ENCODE assay signal across 27 mouse cellular contexts in genomic region chr17:8536522-8536921, GRCm38 (mm10). TPM values are rescaled to one million over a fixed set of nuclear protein-coding genes. Genes with fewer than 3 reads are reported as not detected.
"Had no signal": no experiment of that assay in that cellular context is flagged by ENCODE, and none has a peak within 500 bp of the region (broad histone marks: within the 10 kb centered on the region; RNA-seq: fewer than 3 reads in every experiment).

No protein-coding gene starts in this region.

- H3K27ac ChIP-seq: limb, embryonic 12.5 days; limb, embryonic 15.5 days; liver, embryonic 14.5 days; macrophage; midbrain, embryonic 12.5 days; midbrain, embryonic 15.5 days; neural tube, embryonic 12.5 days; neural tube, embryonic 15.5 days; stomach, postnatal 0 days had no signal

- H3K4me1 ChIP-seq: limb, embryonic 15.5 days; midbrain, embryonic 12.5 days; midbrain, embryonic 15.5 days; neural tube, embryonic 12.5 days; neural tube, embryonic 15.5 days had no signal

- DNase-seq: kidney, postnatal 14 days; kidney, postnatal 4 days; left cerebral cortex, postnatal 4 days; liver, postnatal 0 days; lung, embryonic 14.5 days; right cerebral cortex, adult 18-20 months; right cerebral cortex, postnatal 14 days; right cerebral cortex, postnatal 4 days; thymus, adult 2 months; thymus, postnatal 14 days; thymus, postnatal 4 days had no signal

- H3K27me3 ChIP-seq: limb, embryonic 12.5 days; limb, embryonic 15.5 days; midbrain, embryonic 12.5 days; midbrain, embryonic 15.5 days; neural tube, embryonic 12.5 days; neural tube, embryonic 15.5 days had no signal

- H3K4me3 ChIP-seq: limb, embryonic 12.5 days; limb, embryonic 15.5 days; midbrain, embryonic 12.5 days; midbrain, embryonic 15.5 days; neural tube, embryonic 12.5 days; neural tube, embryonic 15.5 days had no signal

RNA-seq across cellular contexts. Expression of gene Gm17087, which starts 30.2 kb away (rescaled TPM):
- total RNA-seq: layer of hippocampus, adult 18-20 months; layer of hippocampus, postnatal 14 days; left cerebral cortex, adult 8-10 months; left cerebral cortex, postnatal 14 days; left cerebral cortex, postnatal 4 days had no signal
- polyA plus RNA-seq: limb, embryonic 12.5 days; limb, embryonic 15.5 days; liver, embryonic 11.5 days; liver, embryonic 14.5 days; liver, postnatal 0 days; lung, embryonic 14.5 days; lung, postnatal 0 days; macrophage; midbrain, embryonic 12.5 days; midbrain, embryonic 15.5 days; neural tube, embryonic 12.5 days; neural tube, embryonic 15.5 days; stomach, embryonic 14.5 days; stomach, postnatal 0 days; thymus, adult 2 months had no signal
